Mouse (Mus musculus): ENCODE measurements around the gene Pcgf1. TPM values are rescaled to one million over a fixed set of nuclear protein-coding genes. Genes with fewer than 3 reads are reported as not detected.

The Pcgf1 gene
- polyA plus RNA-seq, 1 experiment = 2.2 TPM

DNA sequence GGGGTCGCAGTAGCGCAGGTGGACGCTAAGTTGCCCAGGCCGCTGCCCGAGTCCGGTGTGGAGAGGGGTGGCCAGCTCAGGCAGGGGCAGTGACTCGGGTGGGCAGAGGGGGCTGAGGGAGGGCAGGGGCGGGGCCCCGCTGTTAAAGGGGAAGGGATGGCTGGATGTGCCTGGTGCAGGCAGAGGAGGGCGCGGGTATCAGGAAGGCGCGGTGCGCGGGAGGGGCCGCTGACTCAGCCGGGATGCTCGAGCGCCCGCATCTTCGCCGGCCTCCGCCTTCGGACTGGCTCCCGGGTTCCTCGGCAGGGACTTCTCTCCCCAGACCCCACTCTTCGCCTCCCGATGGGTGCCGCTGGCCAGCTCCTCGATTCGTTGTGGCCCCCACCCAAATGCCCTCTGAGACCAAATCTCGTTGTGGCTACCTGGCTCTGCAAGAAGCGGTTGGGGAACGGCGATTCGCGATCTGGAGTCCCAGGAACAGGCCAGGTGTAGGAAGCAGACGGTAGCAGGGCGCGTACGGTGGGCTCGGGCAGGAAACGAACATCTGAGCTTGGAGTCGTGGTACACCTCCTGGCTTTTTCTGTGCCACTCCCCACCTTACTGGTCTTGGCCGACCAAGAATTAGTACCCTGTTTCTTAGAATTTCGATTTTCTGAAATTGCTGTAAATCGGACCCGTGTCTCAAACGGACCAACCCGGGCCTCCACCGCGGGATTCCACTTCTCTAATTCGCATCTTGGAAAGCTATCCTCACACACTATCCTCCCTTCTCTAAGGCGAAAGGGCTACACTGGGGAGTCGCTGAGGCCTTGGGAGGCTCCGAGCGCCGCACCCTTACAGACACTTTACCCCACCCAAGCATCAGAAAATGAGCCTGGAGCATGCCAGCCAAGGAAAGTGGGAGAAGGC is 7.1 kb upstream of the Pcgf1 start:
- Histone ChIP-seq H3K36me3 (ENCODE audit: control insufficient read depth) (peaks cover 4% of the 10 kb centered on the region; the same call in 1 of the 2 replicates), H3K4me1 (ENCODE audit: control insufficient read depth) (peaks cover 24% of the 10 kb centered on the region), H3K27me3 (ENCODE audit: control insufficient read depth) (peaks cover 100% of the 10 kb centered on the region), H3K4me3 (replicated peaks) (no peak overlapping the region), H3K9me3 (ENCODE audit: control insufficient read depth, low read length) (peaks cover 31% of the 10 kb centered on the region)
- no peak for TF ChIP-seq TAL1 (IDR thresholded peaks at IDR 0.05; ENCODE audit: low read length)
- no peak for TF ChIP-seq GATA1 (IDR thresholded peaks at IDR 0.05; ENCODE audit: low read length)

DNA sequence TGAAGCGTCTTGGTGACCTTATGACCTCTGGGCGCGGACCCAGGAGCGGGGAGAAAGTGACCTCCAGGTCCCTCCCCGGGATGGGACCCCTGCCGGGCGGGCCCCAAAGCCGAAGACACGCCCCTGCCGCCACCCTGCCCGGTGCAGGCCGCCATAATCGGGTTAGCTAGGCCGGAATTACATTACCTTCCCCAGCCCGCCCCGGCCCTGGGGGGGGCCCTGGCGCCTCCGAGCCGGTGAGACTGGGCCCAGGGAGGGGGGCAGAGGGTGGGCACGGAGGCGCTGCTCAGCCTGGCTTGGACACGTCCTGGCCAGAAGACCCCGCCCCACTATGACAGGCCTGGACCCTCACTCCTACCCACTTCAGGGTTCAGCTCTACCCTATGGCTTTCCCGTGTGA is 6.4 kb upstream of the Pcgf1 start:
- Histone ChIP-seq H3K27me3 (ENCODE audit: control insufficient read depth) (peaks cover 100% of the 10 kb centered on the region), H3K4me3 (replicated peaks) (no peak overlapping the region), H3K36me3 (ENCODE audit: control insufficient read depth) (peaks cover 4% of the 10 kb centered on the region; the same call in 1 of the 2 replicates), H3K4me1 (ENCODE audit: control insufficient read depth) (peaks cover 24% of the 10 kb centered on the region), H3K9me3 (ENCODE audit: control insufficient read depth, low read length) (peaks cover 31% of the 10 kb centered on the region)
- TF ChIP-seq TAL1 (IDR thresholded peaks at IDR 0.05; ENCODE audit: low read length) (no peak), GATA1 (IDR thresholded peaks at IDR 0.05; ENCODE audit: low read length) (no peak)

DNA sequence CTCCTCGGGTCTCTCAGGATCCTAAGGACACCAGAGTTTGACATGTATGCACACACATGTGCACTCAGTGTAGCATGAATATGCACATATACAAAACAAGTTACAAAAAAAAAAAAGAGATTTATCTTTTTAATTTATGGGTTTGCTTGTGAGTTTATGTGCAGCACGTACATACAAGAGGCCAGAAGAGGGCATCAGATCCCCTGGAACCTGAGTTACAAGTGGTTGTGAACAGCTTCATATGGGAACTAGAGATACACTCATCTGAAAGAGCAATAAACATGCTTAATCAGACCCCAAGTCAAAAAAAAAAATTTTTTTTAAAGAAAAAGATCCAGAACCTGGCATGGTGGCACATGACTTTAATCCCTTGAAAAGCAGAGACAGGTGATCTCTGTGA is 2.7 kb upstream of the Pcgf1 start:
- H3K4me3 ChIP-seq (replicated peaks) = no peak overlapping the region
- H3K27me3 ChIP-seq (ENCODE audit: control insufficient read depth) = peaks cover 77% of the 10 kb centered on the region
- TF ChIP-seq GATA1 (IDR thresholded peaks at IDR 0.05; ENCODE audit: low read length) (no peak), TAL1 (IDR thresholded peaks at IDR 0.05; ENCODE audit: low read length) (no peak)
- peaks cover 14% of the 10 kb centered on the region; the same call in 1 of the 2 replicates for H3K9me3 ChIP-seq (ENCODE audit: control insufficient read depth, low read length)
- H3K4me1 ChIP-seq (ENCODE audit: control insufficient read depth) = peaks cover 40% of the 10 kb centered on the region
- H3K36me3 ChIP-seq (ENCODE audit: control insufficient read depth) = peaks cover 6% of the 10 kb centered on the region

DNA sequence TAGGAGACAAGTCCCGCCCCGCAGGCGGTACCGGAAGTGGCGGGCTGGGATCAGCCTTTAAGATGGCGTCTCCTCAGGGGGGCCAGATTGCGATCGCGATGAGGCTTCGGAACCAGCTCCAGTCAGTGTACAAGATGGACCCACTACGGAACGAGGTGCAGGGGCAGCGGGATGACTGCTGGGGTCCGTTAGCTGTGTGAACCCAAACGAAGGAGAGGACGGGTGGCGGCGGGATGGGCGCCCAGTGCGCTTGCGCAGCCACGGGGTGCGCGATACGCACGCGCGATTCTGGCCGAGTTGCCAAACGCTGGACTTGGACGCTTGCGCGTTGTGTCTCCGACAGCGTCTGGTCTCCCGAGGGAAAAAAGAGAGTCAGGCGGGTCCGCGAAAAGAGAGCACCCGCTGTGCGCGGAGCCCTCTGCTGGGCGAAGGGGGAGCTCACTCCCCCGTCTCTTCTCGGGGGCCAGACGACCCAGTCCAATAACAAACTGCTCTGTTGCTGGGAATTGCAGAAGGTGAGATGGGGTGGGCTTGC is 722 bp downstream of the Pcgf1 start:
- Histone ChIP-seq H3K36me3 (ENCODE audit: control insufficient read depth) (peaks cover 29% of the 10 kb centered on the region), H3K9me3 (ENCODE audit: control insufficient read depth, low read length) (no peaks in the 10 kb centered on the region), H3K4me1 (ENCODE audit: control insufficient read depth) (peaks cover 31% of the 10 kb centered on the region), H3K27me3 (ENCODE audit: control insufficient read depth) (peaks cover 51% of the 10 kb centered on the region), H3K4me3 (replicated peaks) (peak overlapping the region; percentile 70)
- TF ChIP-seq TAL1 (IDR thresholded peaks at IDR 0.05; ENCODE audit: low read length) (no peak), GATA1 (IDR thresholded peaks at IDR 0.05; ENCODE audit: low read length) (peak; percentile 63)

DNA sequence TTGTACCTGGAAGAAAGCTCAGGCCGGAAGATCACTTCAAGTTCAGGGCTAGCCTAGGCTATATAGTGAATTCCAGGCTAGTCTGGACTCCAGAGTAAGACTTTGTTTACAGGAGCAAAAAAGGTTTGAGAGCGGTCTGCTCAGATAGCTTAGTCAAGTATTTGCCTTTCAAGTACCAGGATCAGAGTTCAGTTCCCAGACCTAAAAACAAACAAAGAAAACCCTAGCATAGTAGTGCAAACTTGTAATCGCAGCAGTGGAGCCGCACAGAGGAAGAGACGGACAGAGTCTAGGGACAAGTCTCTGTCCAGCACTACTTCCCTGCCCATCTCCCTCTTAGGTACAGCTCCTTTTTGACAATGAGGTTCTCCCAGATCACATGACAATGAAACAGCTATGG is 2.5 kb downstream of the Pcgf1 start:
- no peak overlapping the region for H3K4me3 ChIP-seq (replicated peaks)
- peaks cover 31% of the 10 kb centered on the region for H3K4me1 ChIP-seq (ENCODE audit: control insufficient read depth)
- TF ChIP-seq GATA1 (IDR thresholded peaks at IDR 0.05; ENCODE audit: low read length) (no peak), TAL1 (IDR thresholded peaks at IDR 0.05; ENCODE audit: low read length) (no peak)
- peaks cover 29% of the 10 kb centered on the region for H3K36me3 ChIP-seq (ENCODE audit: control insufficient read depth)
- H3K9me3 ChIP-seq (ENCODE audit: control insufficient read depth, low read length) = no peaks in the 10 kb centered on the region
- H3K27me3 ChIP-seq (ENCODE audit: control insufficient read depth) = peaks cover 51% of the 10 kb centered on the region

DNA sequence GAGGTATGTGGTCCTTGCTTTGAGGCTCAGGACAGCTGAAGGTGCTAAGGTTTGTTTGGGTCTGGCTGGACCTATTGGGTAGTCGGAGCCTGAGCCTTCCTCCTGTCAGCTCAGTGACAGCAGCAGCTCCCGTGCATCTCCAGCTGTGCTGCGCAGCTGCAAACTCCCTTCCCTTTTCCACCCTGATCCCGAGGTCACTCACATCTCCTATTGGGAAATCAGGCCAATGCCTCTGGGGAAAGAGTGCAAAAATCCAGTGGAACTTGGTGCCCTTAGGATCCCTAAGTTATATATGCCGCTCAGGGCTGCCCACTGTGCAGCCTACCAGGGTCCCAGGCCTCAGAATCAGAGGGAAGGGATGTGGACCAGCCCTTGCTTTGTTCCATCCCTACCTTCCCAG is 5.8 kb downstream of the Pcgf1 start:
- peaks cover 29% of the 10 kb centered on the region for H3K36me3 ChIP-seq (ENCODE audit: control insufficient read depth)
- peaks cover 20% of the 10 kb centered on the region for H3K4me1 ChIP-seq (ENCODE audit: control insufficient read depth)
- H3K9me3 ChIP-seq (ENCODE audit: control insufficient read depth, low read length) = peaks cover 15% of the 10 kb centered on the region
- H3K4me3 ChIP-seq (replicated peaks) = no peak overlapping the region
- no peak for TF ChIP-seq GATA1 (IDR thresholded peaks at IDR 0.05; ENCODE audit: low read length)
- TF ChIP-seq TAL1 (IDR thresholded peaks at IDR 0.05; ENCODE audit: low read length) = no peak
- peaks cover 60% of the 10 kb centered on the region for H3K27me3 ChIP-seq (ENCODE audit: control insufficient read depth)

DNA sequence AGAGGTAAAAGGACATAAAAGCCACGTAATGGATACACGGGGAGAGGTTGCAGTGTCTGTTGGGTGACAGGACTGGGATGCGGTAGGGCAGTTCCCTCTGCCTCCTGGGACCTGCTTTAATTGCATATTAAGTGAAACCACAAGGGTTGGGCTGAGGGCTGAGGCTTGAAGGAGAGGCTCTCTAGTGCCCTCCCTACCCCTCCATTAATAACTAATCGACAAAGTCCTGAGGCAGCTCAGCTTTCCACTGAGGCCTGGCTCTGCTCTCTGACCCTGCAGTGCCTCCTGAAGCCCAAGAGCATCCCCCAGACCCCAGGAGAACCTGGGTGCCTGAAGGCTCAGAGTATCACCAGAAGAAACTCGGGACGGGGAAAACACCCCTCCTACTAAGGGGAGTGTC is 6.8 kb downstream of the Pcgf1 start:
- Histone ChIP-seq H3K4me3 (replicated peaks) (no peak overlapping the region), H3K27me3 (ENCODE audit: control insufficient read depth) (peaks cover 69% of the 10 kb centered on the region), H3K4me1 (ENCODE audit: control insufficient read depth) (peaks cover 11% of the 10 kb centered on the region), H3K9me3 (ENCODE audit: control insufficient read depth, low read length) (peaks cover 15% of the 10 kb centered on the region), H3K36me3 (ENCODE audit: control insufficient read depth) (peaks cover 27% of the 10 kb centered on the region)
- TF ChIP-seq GATA1 (IDR thresholded peaks at IDR 0.05; ENCODE audit: low read length) = no peak
- no peak for TF ChIP-seq TAL1 (IDR thresholded peaks at IDR 0.05; ENCODE audit: low read length)

DNA sequence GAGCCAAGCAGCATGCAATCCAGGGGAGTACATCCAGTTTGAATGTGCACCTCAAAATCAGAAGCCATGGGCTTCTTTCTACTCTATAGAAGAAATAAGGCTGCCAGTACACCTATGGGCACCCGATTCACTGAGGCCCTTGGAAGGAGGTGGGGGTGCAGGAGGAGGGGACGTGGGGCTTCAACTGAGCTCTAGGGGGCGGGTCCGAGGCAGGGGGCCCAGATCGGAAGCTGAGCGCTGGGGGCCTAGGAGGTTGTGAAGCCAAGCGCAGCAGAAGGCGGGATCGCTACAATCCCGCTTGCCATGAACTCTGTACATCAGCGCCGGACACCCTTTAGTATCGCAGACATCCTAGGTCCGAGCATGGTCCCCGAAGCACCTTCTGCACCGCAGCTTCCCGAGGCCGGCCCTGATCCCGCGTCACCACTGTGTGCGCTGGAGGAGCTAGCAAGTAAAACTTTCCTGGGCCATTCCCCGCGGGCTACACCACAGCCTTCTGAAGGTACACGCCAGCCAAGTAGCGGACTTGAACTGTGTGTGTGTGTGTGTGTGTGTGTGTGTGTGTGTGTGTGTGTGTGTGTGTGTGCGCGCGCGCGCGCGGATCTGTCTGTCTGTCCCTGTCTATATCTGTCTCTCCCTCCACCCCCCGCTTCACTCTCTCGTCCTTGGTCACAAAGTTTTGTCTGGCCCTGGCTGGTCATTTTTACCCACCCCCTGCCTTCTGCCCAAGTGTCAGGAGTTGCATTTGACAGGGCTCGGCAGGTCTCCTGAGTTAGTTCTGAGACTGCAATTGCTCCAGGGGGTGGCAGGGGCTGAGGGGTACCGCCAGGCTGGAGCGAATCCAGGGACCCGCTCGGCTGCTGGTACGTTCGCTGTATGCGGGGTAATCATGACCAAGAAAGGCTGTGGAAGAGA is 8.7 kb downstream of the Pcgf1 start, which contains the start of gene Lbx2:
TSS of gene Lbx2 (plus strand) at position 247 of the 915 bp plus-strand sequence.
- Histone ChIP-seq H3K36me3 (ENCODE audit: control insufficient read depth) (peaks cover 9% of the 10 kb centered on the region), H3K9me3 (ENCODE audit: control insufficient read depth, low read length) (peaks cover 15% of the 10 kb centered on the region), H3K4me3 (replicated peaks) (no peak within 1 kb of the TSS), H3K27me3 (ENCODE audit: control insufficient read depth) (peaks cover 86% of the 10 kb centered on the region), H3K4me1 (ENCODE audit: control insufficient read depth) (no peaks in the 10 kb centered on the region)
- TF ChIP-seq GATA1 (IDR thresholded peaks at IDR 0.05; ENCODE audit: low read length) (no peak), TAL1 (IDR thresholded peaks at IDR 0.05; ENCODE audit: low read length) (no peak)
